Mouse (Mus musculus) bone marrow, adult 2 months (tissue): ENCODE measurements around the gene Akr1b3.

Source experiments
- CTCF ChIP-seq: fragments of 200-500 bp; IDR thresholded peaks from 2 replicates; pipeline ENCODE4 v1.5.1; 2011; ENCODE audit warnings: low read length, control low read depth; ENCODE audit not compliant: control insufficient read depth, insufficient read depth
- POLR2A ChIP-seq: fragments of 200-500 bp; IDR thresholded peaks from 2 replicates; pipeline ENCODE4 v1.6.1; 2011; ENCODE audit warnings: low read depth, mild to moderate bottlenecking, control low read depth, low read length, borderline replicate concordance; ENCODE audit not compliant: control insufficient read depth

DNA sequence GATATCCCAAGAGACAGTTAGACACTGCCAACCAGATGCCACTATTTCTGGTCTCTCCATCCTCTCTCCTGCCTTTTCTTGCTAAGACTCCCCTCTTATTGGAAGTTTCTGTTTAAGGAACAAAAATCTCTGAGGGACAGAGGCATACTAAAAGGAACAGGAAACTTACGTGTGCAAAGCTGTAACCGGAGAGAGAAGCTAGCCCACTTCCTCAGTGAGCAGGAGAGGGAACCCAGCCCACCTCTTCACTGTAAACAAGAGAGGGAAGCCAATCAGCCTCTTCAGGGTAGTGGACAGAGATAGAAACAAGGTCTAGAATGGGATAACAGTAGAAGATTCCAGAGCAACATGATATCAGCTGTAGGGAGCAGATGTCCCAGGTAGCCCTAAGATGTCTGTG lies 44.2 kb downstream of the Akr1b3 start:
- TF ChIP-seq CTCF = no peak
- TF ChIP-seq POLR2A = no peak
